21 mouse cellular contexts compared by ENCODE assay signal in genomic region chr16:63653393-63653918, GRCm38 (mm10).
DNase-seq lines count a peak whose midpoint lies in the region; ATAC-seq and TF ChIP-seq lines count a peak whose summit lies in the region.
"Had no signal": no experiment of that assay in that cellular context is flagged by ENCODE, and none has a peak within 500 bp of the region (broad histone marks: within the 10 kb centered on the region; RNA-seq: fewer than 3 reads in every experiment).

No protein-coding gene starts in this region.

- H3K27ac ChIP-seq in forebrain, embryonic 15.5 days (replicated peaks) = peak overlapping the region; percentile 72
- H3K27ac ChIP-seq in forebrain, embryonic 13.5 days = no peak overlapping the region
- H3K27ac ChIP-seq in cerebellum, adult 2 months (ENCODE audit: insufficient read depth, low read length) = no peak overlapping the region
- H3K27ac ChIP-seq: embryonic facial prominence, embryonic 10.5 days; hindbrain, embryonic 10.5 days; hindbrain, embryonic 14.5 days; intestine, embryonic 15.5 days had no signal

- no peak overlapping the region for H3K4me2 ChIP-seq in forebrain, embryonic 15.5 days (replicated peaks)
- no peak overlapping the region for H3K4me2 ChIP-seq in forebrain, embryonic 13.5 days
- no peak overlapping the region for H3K4me2 ChIP-seq in myocyte (ENCODE audit: low read depth)
- H3K4me2 ChIP-seq: heart, embryonic 12.5 days; hindbrain, embryonic 14.5 days; intestine, embryonic 15.5 days had no signal

- no peaks in the 10 kb centered on the region for H3K36me3 ChIP-seq in forebrain, embryonic 15.5 days
- peaks cover 4% of the 10 kb centered on the region; the same call in 1 of the 2 replicates for H3K36me3 ChIP-seq in forebrain, embryonic 13.5 days (ENCODE audit: poor library complexity, severe bottlenecking)
- no peaks in the 10 kb centered on the region for H3K36me3 ChIP-seq in myocyte (ENCODE audit: control insufficient read depth, insufficient read depth)
- H3K36me3 ChIP-seq: embryonic facial prominence, embryonic 10.5 days; heart, embryonic 12.5 days; hindbrain, embryonic 10.5 days; intestine, embryonic 15.5 days had no signal

- 65% methylated on average over 5 of the region's 5 CpGs for WGBS in forebrain, embryonic 15.5 days
- 80% methylated on average over 5 of the region's 5 CpGs for WGBS in forebrain, embryonic 13.5 days
- 87% methylated on average over 5 of the region's 5 CpGs for WGBS in cerebellum, adult 2 months

- no peaks in the 10 kb centered on the region for H3K79me2 ChIP-seq in myocyte (ENCODE audit: control insufficient read depth, insufficient read depth)

- no peak overlapping the region for H3K4me3 ChIP-seq in forebrain, embryonic 15.5 days
- no peak overlapping the region for H3K4me3 ChIP-seq in forebrain, embryonic 13.5 days
- no peak overlapping the region for H3K4me3 ChIP-seq in myocyte
- no peak overlapping the region for H3K4me3 ChIP-seq in cerebellum, adult 2 months (replicated peaks; ENCODE audit: insufficient read depth, low read depth, low read length)
- H3K4me3 ChIP-seq: embryonic facial prominence, embryonic 10.5 days; heart, embryonic 12.5 days; hindbrain, embryonic 10.5 days; intestine, embryonic 15.5 days had no signal

- H3K9me3 ChIP-seq in forebrain, embryonic 15.5 days = no peaks in the 10 kb centered on the region
- H3K9me3 ChIP-seq in forebrain, embryonic 13.5 days (replicated peaks) = no peaks in the 10 kb centered on the region
- H3K9me3 ChIP-seq: embryonic facial prominence, embryonic 10.5 days; heart, embryonic 12.5 days; hindbrain, embryonic 10.5 days; intestine, embryonic 15.5 days had no signal

- H3ac ChIP-seq in myocyte (ENCODE audit: control insufficient read depth, insufficient read length) = no peak overlapping the region

- no peaks in the 10 kb centered on the region for H3K27me3 ChIP-seq in forebrain, embryonic 15.5 days
- no peaks in the 10 kb centered on the region for H3K27me3 ChIP-seq in forebrain, embryonic 13.5 days
- no peaks in the 10 kb centered on the region for H3K27me3 ChIP-seq in myocyte (ENCODE audit: control insufficient read depth, insufficient read depth, insufficient read length)
- H3K27me3 ChIP-seq in cerebellum, adult 2 months (ENCODE audit: control insufficient read depth, insufficient read depth, low read length) = no peaks in the 10 kb centered on the region
- H3K27me3 ChIP-seq: heart, embryonic 12.5 days; intestine, embryonic 15.5 days had no signal

- DNase-seq in frontal cortex, adult 2 months (ENCODE audit: extremely low spot score in 1 of 2, low spot score in 1 of 2) = peak; percentile 27 to 42
- DNase-seq in frontal cortex, postnatal 25 days (ENCODE audit: low spot score in 2 of 2) = no peak
- peak; percentile 38 for DNase-seq in brain, adult 2 months (ENCODE audit: low read depth, low spot score)
- no peak for DNase-seq in cerebellum, adult 2 months
- DNase-seq in spleen, postnatal 14 days (ENCODE audit: low spot score in 2 of 2) = no peak
- DNase-seq: adrenal gland, postnatal 14 days; cerebellum, adult 11 months; cerebellum, adult 9-10 months; cerebellum, postnatal 25 days; gastrocnemius, postnatal 25 days; kidney, adult 18-20 months had no signal

- ATAC-seq in forebrain, embryonic 15.5 days (replicated peaks) = peak; percentile 59
- ATAC-seq in forebrain, embryonic 13.5 days = no peak; the same call in 1 of the 2 replicates
- ATAC-seq: activated CD4-positive, CD25-positive, alpha-beta regulatory T cell, adult 4 months; intestine, embryonic 15.5 days; Patski had no signal

- no peak for TF ChIP-seq POLR2A in myocyte (IDR thresholded peaks at IDR 0.05; ENCODE audit: insufficient read length, low read depth)
- TF ChIP-seq POLR2A in cerebellum, adult 2 months (IDR thresholded peaks at IDR 0.05; ENCODE audit: borderline replicate concordance, insufficient read depth, low read length) = no peak

- H3K9ac ChIP-seq in forebrain, embryonic 15.5 days (replicated peaks) = no peak overlapping the region
- H3K9ac ChIP-seq in forebrain, embryonic 13.5 days = no peak overlapping the region
- H3K9ac ChIP-seq: heart, embryonic 12.5 days; hindbrain, embryonic 14.5 days; intestine, embryonic 15.5 days had no signal

- peaks cover 20% of the 10 kb centered on the region for H3K4me1 ChIP-seq in forebrain, embryonic 15.5 days
- H3K4me1 ChIP-seq in forebrain, embryonic 13.5 days = peaks cover 4% of the 10 kb centered on the region
- no peaks in the 10 kb centered on the region for H3K4me1 ChIP-seq in cerebellum, adult 2 months (ENCODE audit: control insufficient read depth, insufficient read depth, low read length)
- H3K4me1 ChIP-seq: intestine, embryonic 15.5 days had no signal

- TF ChIP-seq CTCF in cerebellum, adult 2 months (IDR thresholded peaks at IDR 0.05; ENCODE audit: borderline replicate concordance, insufficient read depth, low read depth, low read length) = no peak

TF ChIP-seq in myocyte, 11 proteins besides CTCF, POLR2A, EP300 and RAD21:
- TF ChIP-seq TCF12 (IDR thresholded peaks at IDR 0.05; ENCODE audit: insufficient read depth, poor library complexity, severe bottlenecking) = no peak
- TF ChIP-seq USF1 (IDR thresholded peaks at IDR 0.05; ENCODE audit: low read depth) = peak; percentile 48

Comparison
In these comparisons a context has a peak if more than half of its experiments do, and no peak if none do; other contexts are left out.
1. DNase-seq: peak in frontal cortex, adult 2 months (2 of 2) and brain, adult 2 months (single experiment); none in frontal cortex, postnatal 25 days (0 of 2), cerebellum, adult 2 months (0 of 2) and spleen, postnatal 14 days (0 of 2).